Mouse (Mus musculus) embryonic facial prominence, embryonic 10.5 days (tissue): ENCODE results near the gene Slc26a1. TPM values are rescaled to one million over a fixed set of nuclear protein-coding genes. Genes with fewer than 3 reads are reported as not detected.
A peak's percentile ranks its signal among the peaks of the same experiment; 100 is the strongest.
"Not testable (repeated sequence)": the region's sequence is repeated elsewhere in the genome, so short reads cannot be mapped to it uniquely, and the experiment has no call there.

Experiments used
- DNase-seq: peaks from one replicate; pipeline ENCODE4 v3.0.0-alpha.2; 2017; ENCODE audit warnings: low spot score
- H3K27ac ChIP-seq: fragments of 300-500 bp; sonication (generic); replicated peaks from 2 replicates; pipeline ENCODE4 v1.5.1; 2016; ENCODE audit warnings: mild to moderate bottlenecking
- H3K27me3 ChIP-seq: fragments of 300-500 bp; sonication (generic); replicated peaks from 2 replicates; pipeline ENCODE4 v1.6.1; 2016; ENCODE audit warnings: low read depth, mild to moderate bottlenecking; ENCODE audit not compliant: poor library complexity, severe bottlenecking
- H3K36me3 ChIP-seq: fragments of 300-500 bp; sonication (generic); replicated peaks from 2 replicates; pipeline ENCODE4 v1.6.1; 2016; ENCODE audit warnings: mild to moderate bottlenecking, moderate library complexity
- H3K4me1 ChIP-seq: fragments of 300-500 bp; sonication (generic); 2 replicates; pipeline ENCODE4 v1.6.1; 2016
- H3K4me3 ChIP-seq: fragments of 300-500 bp; sonication (generic); 2 replicates; pipeline ENCODE4 v1.5.1; 2016; ENCODE audit warnings: mild to moderate bottlenecking, moderate library complexity
- H3K9me3 ChIP-seq: fragments of 300-500 bp; sonication (generic); 2 replicates; pipeline ENCODE4 v1.6.1; 2016; ENCODE audit warnings: mild to moderate bottlenecking
- WGBS: fragments of 180-500 bp; shearing (Covaris S2); methylation state at CpG from one replicate; pipeline ENCODE4 v1.1.7; 2016; 5-methylcytosine and 5-hydroxymethylcytosine counted together
- polyA plus RNA-seq: library from polyadenylated mRNA; unstranded; fragments of >200 nt; fragmentation: Nextera tagmentation; extraction: Ambion mirVana; gene quantifications from 2 replicates; pipeline ENCODE4 v1.2.1, GENCODE M21; 2016

Gene Slc26a1
- polyA plus RNA-seq, 1 experiment from 2014 or later: 0.92 TPM

GRCm38 (mm10) chr5:108651136-108651720 lies 24.1 kb downstream of the Slc26a1 start:
- no peak overlapping the region for H3K27ac ChIP-seq
- no peak for DNase-seq
- 80% methylated on average over 5 of the region's 5 CpGs for WGBS
- H3K9me3 ChIP-seq: no peaks in the 10 kb centered on the region
- H3K4me3 ChIP-seq: no peak overlapping the region
- no peaks in the 10 kb centered on the region for H3K4me1 ChIP-seq
- peaks cover 95% of the 10 kb centered on the region for H3K36me3 ChIP-seq
- no peaks in the 10 kb centered on the region for H3K27me3 ChIP-seq

- no peaks in the 10 kb centered on the region for H3K4me1 ChIP-seq
- no peak for DNase-seq
- no peak overlapping the region for H3K27ac ChIP-seq
- no peaks in the 10 kb centered on the region for H3K27me3 ChIP-seq
- H3K36me3 ChIP-seq: peaks cover 95% of the 10 kb centered on the region
- no peak overlapping the region for H3K4me3 ChIP-seq
- WGBS: 87% methylated on average over 7 of the region's 7 CpGs
- no peaks in the 10 kb centered on the region for H3K9me3 ChIP-seq
These were observed 25.0 kb downstream of the Slc26a1 start for GRCm38 (mm10) chr5:108650341-108650740.

- 89% methylated on average over 11 of the region's 11 CpGs for whole genome bisulfite sequencing
- Histone ChIP-seq H3K27me3 (no peaks in the 10 kb centered on the region), H3K4me1 (no peaks in the 10 kb centered on the region), H3K36me3 (peaks cover 93% of the 10 kb centered on the region), H3K4me3 (no peak overlapping the region), H3K27ac (no peak overlapping the region), H3K9me3 (no peaks in the 10 kb centered on the region)
- no peak for DNase-seq
These were observed 26.3 kb downstream of the Slc26a1 start for GRCm38 (mm10) chr5:108648937-108649576.

- DNase-seq: no peak
- 91% methylated on average over 2 of the region's 2 CpGs for WGBS
- H3K4me1 ChIP-seq: no peaks in the 10 kb centered on the region
- no peaks in the 10 kb centered on the region for H3K9me3 ChIP-seq
- H3K4me3 ChIP-seq: no peak overlapping the region
- peaks cover 85% of the 10 kb centered on the region for H3K36me3 ChIP-seq
- no peaks in the 10 kb centered on the region for H3K27me3 ChIP-seq
- no peak overlapping the region for H3K27ac ChIP-seq
These were observed 27.4 kb downstream of the Slc26a1 start for GRCm38 (mm10) chr5:108647820-108648465.

GRCm38 (mm10) chr5:108647311-108647710 lies 28.1 kb downstream of the Slc26a1 start:
- DNase-seq: no peak
- H3K27ac ChIP-seq: no peak overlapping the region
- peaks cover 78% of the 10 kb centered on the region for H3K36me3 ChIP-seq
- H3K4me3 ChIP-seq: no peak overlapping the region
- no peaks in the 10 kb centered on the region for H3K9me3 ChIP-seq
- WGBS: 92% methylated on average over 2 of the region's 2 CpGs
- no peaks in the 10 kb centered on the region for H3K4me1 ChIP-seq
- no peaks in the 10 kb centered on the region for H3K27me3 ChIP-seq

- 94% methylated on average over 3 of the region's 3 CpGs for WGBS
- Histone ChIP-seq H3K36me3 (peaks cover 77% of the 10 kb centered on the region), H3K4me1 (no peaks in the 10 kb centered on the region), H3K4me3 (no peak overlapping the region), H3K9me3 (no peaks in the 10 kb centered on the region), H3K27me3 (no peaks in the 10 kb centered on the region), H3K27ac (no peak overlapping the region)
- no peak for DNase-seq
These were observed 29.1 kb downstream of the Slc26a1 start for GRCm38 (mm10) chr5:108646343-108646660.

- H3K27ac ChIP-seq: no peak overlapping the region
- WGBS: 93% methylated on average over 9 of the region's 9 CpGs
- H3K4me3 ChIP-seq: no peak overlapping the region
- DNase-seq: no peak
- no peaks in the 10 kb centered on the region for H3K27me3 ChIP-seq
- H3K36me3 ChIP-seq: peaks cover 72% of the 10 kb centered on the region
- no peaks in the 10 kb centered on the region for H3K9me3 ChIP-seq
- no peaks in the 10 kb centered on the region for H3K4me1 ChIP-seq
These were observed 29.6 kb downstream of the Slc26a1 start for GRCm38 (mm10) chr5:108645651-108646342.

GRCm38 (mm10) chr5:108643674-108644073 lies 31.7 kb downstream of the Slc26a1 start:
- Histone ChIP-seq H3K4me3 (no peak overlapping the region), H3K36me3 (peaks cover 51% of the 10 kb centered on the region)
- WGBS: 82% methylated on average over 2 of the region's 2 CpGs

GRCm38 (mm10) chr5:108636172-108636571 lies 39.2 kb downstream of the Slc26a1 start:
- WGBS: 79% methylated on average over 4 of the region's 4 CpGs
- DNase-seq: no peak
- H3K27ac ChIP-seq: no peak overlapping the region

More at GRCm38 (mm10) chr5:108643674-108644073, 31.7 kb downstream of the Slc26a1 start:
- H3K27me3 ChIP-seq: no peaks in the 10 kb centered on the region
- no peak for DNase-seq
- no peaks in the 10 kb centered on the region for H3K9me3 ChIP-seq
- H3K4me1 ChIP-seq: no peaks in the 10 kb centered on the region
- no peak overlapping the region for H3K27ac ChIP-seq

GRCm38 (mm10) chr5:108634088-108634487 lies 41.3 kb downstream of the Slc26a1 start:
- H3K36me3 ChIP-seq, DNase-seq, H3K9me3 ChIP-seq, H3K4me1 ChIP-seq, H3K27me3 ChIP-seq, H3K27ac ChIP-seq, H3K4me3 ChIP-seq: not testable (repeated sequence)
- 87% methylated on average over 3 of the region's 3 CpGs for WGBS

More at GRCm38 (mm10) chr5:108636172-108636571, 39.2 kb downstream of the Slc26a1 start:
- Histone ChIP-seq H3K36me3 (peaks cover 4% of the 10 kb centered on the region; the same call in 1 of the 2 replicates), H3K4me1 (no peaks in the 10 kb centered on the region), H3K27me3 (no peaks in the 10 kb centered on the region), H3K4me3 (no peak overlapping the region), H3K9me3 (no peaks in the 10 kb centered on the region)

GRCm38 (mm10) chr5:108633676-108634075 lies 41.7 kb downstream of the Slc26a1 start:
- H3K9me3 ChIP-seq: no peaks in the 10 kb centered on the region
- H3K27me3 ChIP-seq: no peaks in the 10 kb centered on the region
- no peak overlapping the region for H3K27ac ChIP-seq
- peaks cover 11% of the 10 kb centered on the region for H3K4me1 ChIP-seq
- no peak for DNase-seq
- no peak overlapping the region for H3K4me3 ChIP-seq
- 0 out of 2 replicates have a peak, but pooled peaks cover 4% of the 10 kb centered on the region for H3K36me3 ChIP-seq
- 90% methylated on average over 4 of the region's 4 CpGs for WGBS

GRCm38 (mm10) chr5:108629634-108630483 lies 45.5 kb downstream of the Slc26a1 start, which contains the start of the genes Gak and Tmem175:
Gene Gak (minus strand): TSS chr5:108629755.
Gene Tmem175 (plus strand): TSS chr5:108629770.
- Histone ChIP-seq H3K36me3 (no peaks in the 10 kb centered on the region), H3K9me3 (no peaks in the 10 kb centered on the region), H3K27ac (peak within 1 kb of the TSS; percentile 95), H3K27me3 (no peaks in the 10 kb centered on the region), H3K4me3 (peak within 1 kb of the TSS; percentile 98), H3K4me1 (peaks cover 16% of the 10 kb centered on the region)
- under 1% methylated on average over 58 of the region's 58 CpGs for WGBS
- DNase-seq: peak; percentile 95
